Mouse (Mus musculus) left cerebral cortex, postnatal 4 days (tissue): ENCODE measurements at regions not wholly inside any gene's neighbourhood (a gene's known extent, or its start where the extent isn't known, plus 50 kb on each side); places are given as distances from the start of the nearest gene placed in this dataset.

ENCODE experiments used
- DNase-seq: peaks from one replicate; pipeline ENCODE4 v3.0.0-alpha.2; 2022
- intact Hi-C: fragments of 180-260 bp; cut with DNase I; formaldehyde crosslinking; loops from one replicate; pipeline ENCODE4 v1.15.1; 2025

GRCm38 (mm10) chr14:24767964-24768363 is 281.0 kb downstream of the Rps24 start:
- intact Hi-C loops = no loop called here
- DNase-seq = no peak

GRCm38 (mm10) chr14:24769451-24769850 is 282.5 kb downstream of the Rps24 start:
- intact Hi-C loops = no loop called here
- no peak for DNase-seq

GRCm38 (mm10) chr14:24770015-24770977 is 283.4 kb downstream of the Rps24 start:
- intact Hi-C loops = no loop called here
- no peak for DNase-seq

GRCm38 (mm10) chr14:24771663-24772062 is 284.7 kb downstream of the Rps24 start:
- intact Hi-C loops = no loop called here
- no peak for DNase-seq

- DNase-seq = no peak
Observed at GRCm38 (mm10) chr14:24772129-24772528, 285.2 kb downstream of the Rps24 start.

GRCm38 (mm10) chr14:24778748-24779630 is 292.1 kb downstream of the Rps24 start:
- DNase-seq = peak; percentile 96
- intact Hi-C loops = no loop called here

More at GRCm38 (mm10) chr14:24772129-24772528, 285.2 kb downstream of the Rps24 start:
- intact Hi-C loops = no loop called here

- DNase-seq = no peak
- intact Hi-C loops = no loop called here
Observed at GRCm38 (mm10) chr14:24781674-24782073, 294.7 kb downstream of the Rps24 start.

- DNase-seq = peak; percentile 37
- intact Hi-C loops = no loop called here
Observed at GRCm38 (mm10) chr14:24783889-24784288, 297.0 kb downstream of the Rps24 start.

GRCm38 (mm10) chr14:24785452-24785851 is 298.5 kb downstream of the Rps24 start:
- DNase-seq = no peak
- intact Hi-C loops = no loop called here

- DNase-seq = peak; percentile 91
- intact Hi-C loops = loop anchor here (5.0 kb wide), 1 partner anchor 224 kb away; no protein-coding TSS in a partner anchor
Observed at GRCm38 (mm10) chr14:24793375-24794285, 306.7 kb downstream of the Rps24 start.

GRCm38 (mm10) chr14:24794359-24794845 is 307.5 kb downstream of the Rps24 start:
- intact Hi-C loops = loop anchor here (5.0 kb wide), 1 partner anchor 223 kb away; no protein-coding TSS in a partner anchor
- no peak for DNase-seq

GRCm38 (mm10) chr14:24797494-24797893 is 310.6 kb downstream of the Rps24 start:
- DNase-seq = no peak
- intact Hi-C loops = no loop called here

- intact Hi-C loops = no loop called here
- no peak for DNase-seq
Observed at GRCm38 (mm10) chr14:24798066-24798465, 311.1 kb downstream of the Rps24 start.

GRCm38 (mm10) chr14:24803001-24803655 is 316.2 kb downstream of the Rps24 start:
- DNase-seq = no peak

GRCm38 (mm10) chr14:24807061-24807460 is 320.1 kb downstream of the Rps24 start:
- intact Hi-C loops = no loop called here
- DNase-seq = no peak

More at GRCm38 (mm10) chr14:24803001-24803655, 316.2 kb downstream of the Rps24 start:
- intact Hi-C loops = no loop called here

GRCm38 (mm10) chr14:24822876-24823567 is 336.1 kb downstream of the Rps24 start:
- no peak for DNase-seq
- intact Hi-C loops = no loop called here

GRCm38 (mm10) chr14:24824351-24824750 is 337.4 kb downstream of the Rps24 start:
- DNase-seq = no peak
- intact Hi-C loops = no loop called here

- intact Hi-C loops = no loop called here
- no peak for DNase-seq
Observed at GRCm38 (mm10) chr14:24825722-24826386, 338.9 kb downstream of the Rps24 start.
